Mouse (Mus musculus): Measurements from ENCODE around the gene Zfp683. TPM values are rescaled to one million over a fixed set of nuclear protein-coding genes. Genes with fewer than 3 reads are reported as not detected.

Gene Zfp683
- polyA plus RNA-seq (2016; fragmentation: Nextera tagmentation; extraction: Ambion mirVana) = not detected in 2 replicates

- no peak for ATAC-seq (ENCODE audit: insufficient number of reproducible peaks, low FRiP score)
- WGBS = 88% methylated on average over 3 of the region's 3 CpGs
- H3K4me2 ChIP-seq = peak within 1 kb of the TSS; percentile 23; the same call in 1 of the 2 replicates
- peaks cover 4% of the 10 kb centered on the region for H3K27me3 ChIP-seq (replicated peaks)
- peaks cover 20% of the 10 kb centered on the region for H3K4me1 ChIP-seq (replicated peaks)
- H3K9ac ChIP-seq = 0 out of 2 replicates have a peak within 1 kb of the TSS, but pooled peaks have one; percentile 20
- no peak within 1 kb of the TSS for H3K4me3 ChIP-seq
- H3K36me3 ChIP-seq = no peaks in the 10 kb centered on the region
- H3K27ac ChIP-seq (ENCODE audit: poor library complexity, severe bottlenecking) = 0 out of 2 replicates have a peak within 1 kb of the TSS, but pooled peaks have one; percentile 37
- no peaks in the 10 kb centered on the region for H3K9me3 ChIP-seq (replicated peaks)
These were observed at the start of gene Zfp683 for GRCm38 (mm10) chr4:134053538-134053937. Gene Zfp683, plus strand, starts transcription at chr4:134053838.

DNA sequence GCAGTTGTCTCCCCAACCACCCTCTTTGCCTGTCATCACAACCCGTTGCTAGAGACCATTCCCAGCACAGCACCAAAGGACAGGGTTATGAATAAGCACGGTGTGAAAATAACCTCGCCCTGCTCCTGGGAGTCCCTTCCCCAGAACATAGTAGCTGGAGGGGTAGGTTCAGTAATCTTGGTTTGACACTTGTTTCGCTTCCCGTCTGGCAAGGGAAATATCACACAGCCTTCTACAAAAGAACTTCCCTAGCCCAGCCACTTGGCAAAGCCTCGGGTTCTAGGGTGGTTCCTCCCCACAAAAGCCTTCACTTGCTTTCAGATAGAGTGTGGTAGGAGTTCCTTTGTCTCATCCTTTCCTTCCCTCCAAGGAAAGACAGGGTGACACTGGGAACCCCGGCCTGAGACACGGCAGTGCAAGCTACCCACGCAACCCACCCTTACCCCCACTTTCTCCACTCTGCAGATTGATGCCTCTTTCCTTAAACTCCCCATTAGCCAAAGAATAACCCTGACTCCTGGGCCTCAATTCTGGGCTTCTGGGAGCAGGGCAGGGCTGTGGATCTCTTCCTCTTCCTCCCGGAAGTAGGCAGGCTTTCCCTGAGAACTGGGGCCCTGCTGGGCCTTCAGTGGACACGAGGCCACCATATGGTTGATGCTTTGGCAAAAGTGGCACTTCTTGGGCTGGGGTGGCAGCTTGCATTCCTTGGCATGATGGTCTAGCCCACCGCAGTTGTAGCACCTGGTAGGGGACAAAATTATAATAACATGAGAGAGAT, 47.9 kb upstream of the Zfp683 start:
- Histone ChIP-seq H3K4me2 (no peak overlapping the region), H3K36me3 (no peaks in the 10 kb centered on the region), H3K27ac (ENCODE audit: poor library complexity, severe bottlenecking) (0 out of 2 replicates have a peak overlapping the region, but pooled peaks have one; percentile 22), H3K9me3 (replicated peaks) (no peaks in the 10 kb centered on the region), H3K9ac (no peak overlapping the region), H3K4me1 (replicated peaks) (peaks cover 15% of the 10 kb centered on the region), H3K4me3 (no peak overlapping the region), H3K27me3 (replicated peaks) (no peaks in the 10 kb centered on the region)
- no peak for ATAC-seq (ENCODE audit: insufficient number of reproducible peaks, low FRiP score)
- 65% methylated on average over 12 of the region's 12 CpGs for whole genome bisulfite sequencing

DNA sequence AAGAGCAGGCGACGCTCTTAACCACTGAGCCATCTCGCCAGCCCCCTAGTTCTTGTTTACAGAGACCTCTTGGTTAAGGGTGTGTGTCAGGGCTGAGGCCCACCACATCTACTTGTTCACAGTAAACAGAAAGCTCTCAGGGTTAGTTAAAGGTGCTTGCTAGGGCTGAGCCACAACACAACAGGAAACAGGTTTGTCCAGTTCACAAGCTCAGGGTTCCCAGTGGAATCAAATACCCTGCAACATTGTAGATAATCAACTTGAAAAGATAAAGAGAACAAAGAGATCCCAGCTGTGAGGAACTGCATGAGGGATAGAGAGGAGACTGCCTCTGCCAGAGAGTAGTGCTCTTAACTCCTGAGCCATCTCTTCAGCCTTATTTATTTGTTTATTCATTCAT, 46.8 kb upstream of the Zfp683 start:
- Histone ChIP-seq H3K27ac (ENCODE audit: poor library complexity, severe bottlenecking) (no peak overlapping the region), H3K27me3 (replicated peaks) (0 out of 2 replicates have a peak, but pooled peaks cover 5% of the 10 kb centered on the region), H3K9me3 (replicated peaks) (no peaks in the 10 kb centered on the region), H3K4me1 (replicated peaks) (peaks cover 22% of the 10 kb centered on the region), H3K9ac (no peak overlapping the region), H3K4me3 (no peak overlapping the region), H3K36me3 (no peaks in the 10 kb centered on the region), H3K4me2 (no peak overlapping the region)
- ATAC-seq (ENCODE audit: insufficient number of reproducible peaks, low FRiP score) = no peak
- 67% methylated on average over 3 of the region's 3 CpGs for WGBS

GRCm38 (mm10) chr4:134009709-134010108, 43.9 kb upstream of the Zfp683 start:
- Histone ChIP-seq H3K4me2 (no peak overlapping the region), H3K27ac (ENCODE audit: poor library complexity, severe bottlenecking) (no peak overlapping the region), H3K4me3 (no peak overlapping the region), H3K36me3 (no peaks in the 10 kb centered on the region), H3K27me3 (replicated peaks) (0 out of 2 replicates have a peak, but pooled peaks cover 5% of the 10 kb centered on the region), H3K4me1 (replicated peaks) (peaks cover 33% of the 10 kb centered on the region), H3K9me3 (replicated peaks) (no peaks in the 10 kb centered on the region), H3K9ac (no peak overlapping the region)
- WGBS = 71% methylated on average over 6 of the region's 6 CpGs
- ATAC-seq (ENCODE audit: insufficient number of reproducible peaks, low FRiP score) = no peak

- 9% methylated on average over 16 of the region's 16 CpGs for WGBS
- Histone ChIP-seq H3K27me3 (replicated peaks) (peaks cover 13% of the 10 kb centered on the region; the same call in 1 of the 2 replicates), H3K4me1 (replicated peaks) (peaks cover 38% of the 10 kb centered on the region), H3K9ac (no peak overlapping the region; the same call in 1 of the 2 replicates), H3K27ac (ENCODE audit: poor library complexity, severe bottlenecking) (no peak overlapping the region), H3K4me2 (peak overlapping the region; percentile 49), H3K9me3 (replicated peaks) (no peaks in the 10 kb centered on the region), H3K4me3 (peak overlapping the region; percentile 12; the same call in 1 of the 2 replicates), H3K36me3 (no peaks in the 10 kb centered on the region)
- peak; percentile 8; the same call in 1 of the 2 replicates for ATAC-seq (ENCODE audit: insufficient number of reproducible peaks, low FRiP score)
These were observed 41.9 kb upstream of the Zfp683 start for GRCm38 (mm10) chr4:134011450-134012414.

- H3K4me1 ChIP-seq (replicated peaks) = peaks cover 50% of the 10 kb centered on the region
- H3K36me3 ChIP-seq = no peaks in the 10 kb centered on the region
- no peaks in the 10 kb centered on the region for H3K9me3 ChIP-seq (replicated peaks)
- no peak overlapping the region for H3K4me3 ChIP-seq
- H3K27ac ChIP-seq (ENCODE audit: poor library complexity, severe bottlenecking) = no peak overlapping the region
- ATAC-seq (ENCODE audit: insufficient number of reproducible peaks, low FRiP score) = no peak
- no peak overlapping the region for H3K4me2 ChIP-seq
- no peak overlapping the region for H3K9ac ChIP-seq
- peaks cover 25% of the 10 kb centered on the region for H3K27me3 ChIP-seq (replicated peaks)
- 37% methylated on average over 12 of the region's 12 CpGs for WGBS
These were observed 40.6 kb upstream of the Zfp683 start for GRCm38 (mm10) chr4:134012858-134013528.

GRCm38 (mm10) chr4:134016208-134016607, 37.4 kb upstream of the Zfp683 start:
- Histone ChIP-seq H3K4me1 (replicated peaks) (peaks cover 69% of the 10 kb centered on the region), H3K9ac (no peak overlapping the region), H3K36me3 (no peaks in the 10 kb centered on the region), H3K9me3 (replicated peaks) (no peaks in the 10 kb centered on the region), H3K4me2 (no peak overlapping the region), H3K27ac (ENCODE audit: poor library complexity, severe bottlenecking) (no peak overlapping the region), H3K27me3 (replicated peaks) (peaks cover 47% of the 10 kb centered on the region), H3K4me3 (no peak overlapping the region)
- no peak for ATAC-seq (ENCODE audit: insufficient number of reproducible peaks, low FRiP score)
- 14% methylated on average over 7 of the region's 7 CpGs for WGBS

DNA sequence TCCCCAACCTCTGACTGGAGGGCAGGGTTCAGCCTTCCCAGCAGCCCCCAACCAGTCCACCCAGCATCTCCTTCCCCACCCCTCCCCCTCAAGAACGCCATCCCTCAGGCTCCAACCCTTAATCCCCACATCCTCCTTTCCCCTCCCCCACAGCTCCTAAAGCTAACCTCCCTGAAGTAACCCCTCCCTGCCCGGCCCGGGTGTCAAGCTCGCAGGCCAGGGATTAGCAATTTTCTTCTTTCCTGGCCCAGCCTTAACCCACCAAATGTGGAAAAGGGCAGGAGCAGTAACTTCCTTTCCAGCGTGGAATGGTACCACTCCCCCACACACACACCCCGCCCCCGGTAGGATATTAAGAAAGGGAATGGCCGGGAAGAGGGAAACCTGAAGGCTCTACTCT, 36.9 kb upstream of the Zfp683 start:
- 3% methylated on average over 8 of the region's 8 CpGs for WGBS
- H3K9ac ChIP-seq = no peak overlapping the region
- H3K9me3 ChIP-seq (replicated peaks) = no peaks in the 10 kb centered on the region
- peak overlapping the region; percentile 68 for H3K4me2 ChIP-seq
- H3K27me3 ChIP-seq (replicated peaks) = peaks cover 43% of the 10 kb centered on the region
- H3K4me1 ChIP-seq (replicated peaks) = peaks cover 64% of the 10 kb centered on the region
- H3K36me3 ChIP-seq = no peaks in the 10 kb centered on the region
- H3K27ac ChIP-seq (ENCODE audit: poor library complexity, severe bottlenecking) = no peak overlapping the region
- no peak for ATAC-seq (ENCODE audit: insufficient number of reproducible peaks, low FRiP score)
- H3K4me3 ChIP-seq = 0 out of 2 replicates have a peak overlapping the region, but pooled peaks have one; percentile 39

DNA sequence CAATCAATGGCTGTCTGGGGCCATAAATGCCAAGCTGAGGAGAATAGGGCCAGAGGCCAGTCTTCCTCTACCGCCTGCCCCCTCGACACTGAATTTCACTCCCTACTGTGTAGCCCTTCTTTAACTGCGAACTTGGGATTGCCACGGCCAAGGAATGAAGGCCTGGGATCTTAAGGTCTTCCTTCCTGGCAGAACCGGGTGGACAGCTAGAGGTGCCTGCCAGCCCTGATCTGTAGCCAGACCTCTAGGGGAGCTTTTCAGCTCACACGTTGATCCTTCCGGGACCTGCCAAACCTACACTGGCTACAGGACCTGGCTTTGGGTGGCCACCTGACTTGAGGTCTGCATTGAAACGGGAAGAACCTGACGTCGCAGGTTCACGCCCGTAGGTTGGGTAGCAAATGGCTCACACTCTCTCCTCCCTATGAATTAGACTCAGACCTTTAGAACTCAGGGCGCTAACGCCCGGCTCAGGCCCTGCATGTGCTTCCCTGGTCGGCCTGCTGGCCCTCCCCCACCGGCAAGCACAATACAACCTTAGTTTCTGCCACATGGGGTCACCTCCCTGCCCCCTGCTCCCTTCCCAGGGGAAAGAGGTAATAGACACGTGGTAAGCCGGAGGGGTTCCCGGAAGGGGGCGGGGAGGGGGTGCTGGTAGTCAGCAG, 36.3 kb upstream of the Zfp683 start:
- H3K9ac ChIP-seq = no peak overlapping the region
- H3K36me3 ChIP-seq = no peaks in the 10 kb centered on the region
- H3K27ac ChIP-seq (ENCODE audit: poor library complexity, severe bottlenecking) = no peak overlapping the region
- peaks cover 58% of the 10 kb centered on the region for H3K4me1 ChIP-seq (replicated peaks)
- H3K9me3 ChIP-seq (replicated peaks) = no peaks in the 10 kb centered on the region
- peaks cover 42% of the 10 kb centered on the region for H3K27me3 ChIP-seq (replicated peaks)
- peak overlapping the region; percentile 68 for H3K4me2 ChIP-seq
- WGBS = 2% methylated on average over 21 of the region's 21 CpGs
- no peak for ATAC-seq (ENCODE audit: insufficient number of reproducible peaks, low FRiP score)
- H3K4me3 ChIP-seq = peak overlapping the region; percentile 39

Data from heart, embryonic 12.5 days (tissue).